Mouse (Mus musculus) cerebellum, postnatal 25 days (tissue): ENCODE measurements at regions not wholly inside any gene's neighbourhood (a gene's known extent, or its start where the extent isn't known, plus 50 kb on each side); places are given as distances from the start of the nearest gene placed in this dataset.
A peak's percentile ranks its signal among the peaks of the same experiment; 100 is the strongest.

Source experiments
- DNase-seq, 2 experiments: peaks; one replicate each; pipeline ENCODE4 v3.0.0; 2021; ENCODE audit warnings: mixed read lengths in 2 of 2

GRCm38 (mm10) chr17:47221068-47221796 is 147.5 kb upstream of the Mrps10 start:
- DNase-seq: no peak

DNA sequence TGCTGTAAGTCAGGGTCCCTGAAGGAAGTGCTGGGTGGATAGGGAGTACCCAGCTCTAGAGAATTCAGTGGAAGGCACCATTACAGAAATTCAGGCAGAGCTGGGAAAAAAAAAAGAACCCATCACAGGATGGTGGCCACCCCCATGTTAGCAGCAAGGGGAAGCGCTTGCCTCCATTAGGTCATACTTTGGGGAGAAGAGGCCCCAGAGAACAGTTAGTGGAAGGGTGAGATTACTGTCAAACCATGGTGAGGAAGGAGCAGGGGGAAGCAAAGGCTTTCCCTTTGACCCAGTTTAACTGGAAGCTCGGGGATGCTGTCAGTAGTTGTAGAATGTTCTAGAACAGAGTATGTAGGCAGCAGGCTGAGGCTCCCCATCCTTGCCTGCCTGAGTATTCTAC is 148.8 kb upstream of the Mrps10 start:
- no peak for DNase-seq

- no peak for DNase-seq
Measured at GRCm38 (mm10) chr17:47216490-47216889, 152.2 kb upstream of the Mrps10 start.

DNA sequence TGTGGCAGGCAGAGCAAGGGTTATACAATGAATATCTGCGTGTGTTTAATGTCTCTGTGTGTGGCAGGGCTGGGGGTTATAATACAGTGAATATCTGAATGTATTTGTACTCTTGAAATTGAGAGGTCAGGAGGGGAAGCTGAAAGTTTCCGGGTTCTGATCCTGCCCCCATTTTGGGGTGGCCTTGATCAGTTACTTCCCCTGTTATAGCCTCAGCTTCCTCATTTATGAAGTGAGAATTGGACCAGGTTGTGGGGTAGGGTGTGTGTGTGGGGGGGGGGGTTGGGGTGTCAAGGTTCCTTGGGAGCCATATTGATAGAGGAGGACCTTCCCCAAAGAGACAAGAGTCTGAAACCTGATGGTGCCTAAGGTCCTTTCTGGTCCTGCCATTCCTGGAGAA is 152.8 kb upstream of the Mrps10 start:
- no peak for DNase-seq

GRCm38 (mm10) chr17:47214111-47214510 is 154.6 kb upstream of the Mrps10 start:
- no peak for DNase-seq

DNA sequence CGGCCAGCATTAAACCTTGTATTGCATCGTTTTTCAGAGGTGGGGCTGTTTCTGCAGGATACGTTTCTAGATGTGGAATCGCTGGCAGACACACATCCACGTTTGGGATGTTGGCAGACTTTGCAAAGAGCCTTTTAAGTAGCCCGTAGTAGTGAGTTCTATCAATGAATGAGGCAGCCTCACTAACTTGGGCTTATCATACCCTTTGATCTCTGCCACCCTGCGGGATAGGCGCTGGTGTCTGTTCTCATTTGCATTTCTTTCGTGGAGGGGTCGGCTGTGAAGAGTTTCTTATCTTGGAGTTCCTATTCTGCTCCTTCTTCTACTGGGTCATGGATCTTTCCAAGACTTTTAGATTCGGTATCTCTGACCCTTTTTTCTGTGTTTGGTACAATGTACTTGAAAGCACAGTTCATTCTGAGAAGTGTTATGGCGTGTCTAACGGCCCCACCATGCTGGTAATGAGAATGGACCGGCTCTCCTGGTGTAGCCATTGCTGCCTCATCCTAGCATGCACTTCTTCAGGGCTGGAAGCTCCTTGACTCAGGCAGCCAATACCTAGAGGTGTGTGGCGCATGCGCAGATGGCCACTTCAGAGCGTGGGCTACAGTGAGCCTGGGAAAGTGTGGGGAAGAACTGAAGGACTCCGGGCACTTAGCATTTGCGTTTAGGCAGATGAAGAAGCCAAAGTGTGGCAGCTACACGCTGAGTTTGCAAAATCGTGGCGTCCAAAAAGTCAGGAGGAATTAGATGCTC is 158.1 kb upstream of the Mrps10 start:
- DNase-seq: no peak

DNA sequence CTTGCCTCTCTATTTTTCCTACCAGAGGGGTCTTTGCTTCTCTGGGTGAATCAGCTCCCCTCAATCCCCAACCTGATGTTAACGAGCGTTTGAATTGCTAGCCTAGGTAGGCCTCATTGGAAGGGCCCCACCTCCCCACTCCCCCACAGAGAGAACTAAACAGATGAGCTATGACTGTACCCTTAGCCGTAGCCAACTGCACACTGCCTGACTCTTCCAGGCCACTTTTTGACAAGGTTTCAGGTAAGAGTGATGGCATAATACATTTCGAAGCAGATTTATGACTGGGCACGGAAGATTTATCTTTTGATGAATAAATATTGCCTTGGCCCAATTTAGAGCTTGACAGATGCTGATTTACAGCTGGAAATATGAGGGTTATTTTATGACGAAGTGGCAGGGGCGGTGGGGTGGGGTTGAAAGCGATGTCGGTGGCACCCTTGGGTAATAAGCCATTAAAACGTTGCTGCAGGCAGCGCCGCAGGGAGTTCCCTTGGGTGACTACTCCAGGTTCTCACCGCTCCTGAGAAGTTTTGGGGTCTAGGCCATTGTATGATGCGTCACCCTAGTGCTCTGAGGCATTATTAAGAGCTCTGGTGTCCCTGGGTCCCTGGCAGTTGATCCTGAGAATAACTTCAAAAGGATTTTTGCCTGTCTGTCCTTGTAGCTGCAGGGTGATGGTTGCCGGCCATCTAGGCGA is 159.7 kb upstream of the Mrps10 start:
- no peak for DNase-seq

GRCm38 (mm10) chr17:47207471-47207870 is 161.2 kb upstream of the Mrps10 start:
- DNase-seq: no peak

- DNase-seq: no peak
Measured at GRCm38 (mm10) chr17:47204470-47205162, 164.1 kb upstream of the Mrps10 start.

- no peak for DNase-seq
Measured at GRCm38 (mm10) chr17:47199206-47199605, 169.5 kb upstream of the Mrps10 start.

- peak; percentile 30 to 41 for DNase-seq
Measured at GRCm38 (mm10) chr17:47197957-47198356, 170.7 kb upstream of the Mrps10 start.

- DNase-seq: no peak
Measured at GRCm38 (mm10) chr17:47196992-47197391, 171.7 kb upstream of the Mrps10 start.

DNA sequence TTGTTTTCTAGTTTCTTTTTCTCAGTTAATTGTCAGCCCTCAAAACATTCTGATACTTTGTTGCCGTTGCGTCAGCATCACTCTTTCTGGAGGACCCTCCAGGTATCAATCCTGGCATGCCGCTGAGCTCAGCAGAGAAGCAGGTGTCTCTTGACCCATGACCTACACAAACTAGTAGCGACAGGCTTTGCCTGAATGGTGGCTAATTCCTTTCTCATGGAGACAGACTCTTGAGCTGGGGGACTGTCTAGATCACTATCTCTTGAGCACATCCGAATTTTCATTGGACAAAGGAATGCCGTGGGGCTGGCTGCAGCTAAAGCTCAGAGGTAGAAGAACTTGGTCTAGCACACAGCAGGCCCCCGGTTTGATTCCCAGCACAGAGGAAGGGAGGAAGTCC is 172.7 kb upstream of the Mrps10 start:
- no peak for DNase-seq

- DNase-seq: no peak
Measured at GRCm38 (mm10) chr17:47194463-47195012, 174.1 kb upstream of the Mrps10 start.

DNA sequence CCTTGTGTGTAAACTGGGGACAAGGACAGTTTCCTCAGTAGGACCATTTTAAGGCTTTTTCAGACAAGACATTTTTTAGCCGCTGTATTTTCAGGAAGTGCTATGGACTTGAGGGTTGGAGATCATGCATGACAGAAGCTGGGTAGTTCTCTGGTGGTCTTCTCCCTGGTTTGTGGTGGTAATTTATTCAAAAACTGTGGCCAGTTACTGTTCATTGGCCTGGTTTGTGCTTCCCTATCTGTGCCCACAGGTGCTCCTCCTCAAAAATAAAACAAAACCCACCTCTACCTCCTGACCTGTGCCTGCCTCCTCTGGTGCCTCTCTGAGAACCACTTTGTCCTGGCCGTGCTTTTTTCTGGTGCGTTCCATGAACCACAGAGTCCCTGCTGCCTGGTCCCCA is 177.3 kb upstream of the Mrps10 start:
- DNase-seq: no peak

DNA sequence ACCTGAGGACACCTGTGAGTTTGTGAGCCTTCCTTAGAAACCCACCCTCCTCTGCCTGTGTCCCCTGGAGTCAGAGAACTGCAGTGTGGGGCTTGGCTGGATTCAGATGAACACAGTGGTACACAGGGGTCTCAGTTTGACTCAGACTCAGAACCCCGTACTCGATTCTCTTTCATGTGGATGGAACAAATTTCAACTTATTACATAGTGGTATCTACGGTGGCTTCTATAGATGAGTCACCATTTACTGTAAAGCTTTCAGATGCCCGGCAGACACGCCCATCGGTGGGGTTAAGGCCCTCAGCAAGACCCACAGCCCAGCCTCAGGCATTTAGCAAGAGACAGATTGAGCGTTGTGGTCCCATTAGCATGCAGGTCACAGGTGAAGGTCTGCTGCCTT is 178.9 kb upstream of the Mrps10 start:
- no peak for DNase-seq

GRCm38 (mm10) chr17:47184148-47184547 is 173.8 kb upstream of the Ubr2 start:
- DNase-seq: no peak

- no peak for DNase-seq
Measured at GRCm38 (mm10) chr17:47182118-47182517, 171.8 kb upstream of the Ubr2 start.

DNA sequence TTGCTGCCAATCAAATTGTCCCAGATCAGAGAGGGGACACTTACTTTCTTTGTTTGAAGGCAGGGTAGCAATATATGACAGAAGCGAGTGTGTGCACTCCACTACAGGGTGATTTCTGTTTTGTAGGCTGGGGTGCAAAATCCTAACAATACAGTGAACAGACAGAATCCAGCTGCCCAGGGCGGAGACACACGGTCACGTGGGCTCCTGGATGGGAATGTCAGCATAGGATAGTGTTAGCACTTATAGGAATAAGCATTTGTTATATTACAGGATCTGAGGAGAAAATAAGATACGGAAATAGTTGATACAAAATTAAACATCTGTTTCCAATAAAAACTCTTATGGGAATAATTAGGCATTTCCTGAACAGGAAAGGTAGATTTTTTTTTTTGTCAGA is 169.1 kb upstream of the Ubr2 start:
- no peak for DNase-seq

DNA sequence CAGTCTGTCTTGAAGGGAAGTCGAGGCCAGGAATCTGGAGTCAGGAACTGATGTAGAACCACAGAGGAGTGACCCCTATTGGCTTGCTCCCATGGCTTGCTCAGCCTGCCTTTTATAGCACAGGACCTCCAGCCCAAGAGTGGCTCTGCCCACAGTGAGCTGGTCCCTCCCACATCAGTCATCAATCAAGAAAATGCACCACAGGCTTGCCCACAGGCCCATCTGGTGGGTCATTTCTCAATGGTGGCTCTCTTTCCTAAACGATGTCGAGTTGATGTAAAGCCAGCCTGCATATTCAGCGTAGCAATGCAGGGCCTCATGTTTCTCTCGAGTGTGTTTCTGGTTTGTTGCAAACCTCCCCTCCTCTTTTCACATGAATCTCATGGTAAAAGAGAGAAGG is 168.3 kb upstream of the Ubr2 start:
- DNase-seq: no peak

DNA sequence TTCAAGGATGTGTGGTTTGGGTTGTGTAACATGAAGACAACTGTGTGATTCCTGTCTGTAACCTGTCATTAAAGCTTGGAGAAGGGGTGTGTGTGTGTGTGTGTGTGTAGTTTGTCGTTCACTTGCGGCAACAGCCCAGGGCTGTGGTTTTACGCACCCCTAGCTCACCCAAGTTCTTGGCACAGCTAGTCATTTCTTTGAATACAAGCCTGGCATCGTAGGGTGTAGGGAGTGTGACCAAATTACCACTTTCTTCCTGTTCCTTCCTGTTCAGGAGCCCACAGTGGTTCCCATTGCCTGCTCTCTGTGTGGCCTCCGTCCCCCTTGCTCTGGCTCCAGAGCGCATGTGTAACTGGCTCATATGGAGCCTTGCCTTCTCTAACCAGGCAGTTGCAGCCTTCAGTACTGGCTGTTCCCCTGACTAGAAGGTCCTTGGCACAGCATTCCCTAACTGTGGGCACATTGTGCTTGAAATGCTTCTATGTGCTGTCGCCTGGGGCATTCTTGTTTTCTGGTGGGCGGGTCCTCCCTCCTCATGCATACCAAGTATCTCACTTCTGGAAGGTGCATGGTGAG is 167.4 kb upstream of the Ubr2 start:
- DNase-seq: no peak

- no peak for DNase-seq
Measured at GRCm38 (mm10) chr17:47176328-47176727, 166.0 kb upstream of the Ubr2 start.
